Mouse (Mus musculus) brain, embryonic 14.5 days (tissue): ENCODE measurements at regions not wholly inside any gene's neighbourhood (a gene's known extent, or its start where the extent isn't known, plus 50 kb on each side); places are given as distances from the start of the nearest gene placed in this dataset.

Source experiments
- CTCF ChIP-seq: fragments of 200-500 bp; IDR thresholded peaks from 2 replicates; pipeline ENCODE4 v1.5.1; 2012; ENCODE audit warnings: inconsistent platforms, mild to moderate bottlenecking, moderate library complexity, borderline replicate concordance; ENCODE audit not compliant: insufficient read depth, insufficient read length; ENCODE audit errors: extremely low read depth
- POLR2A ChIP-seq: fragments of 200-500 bp; IDR thresholded peaks from 2 replicates; pipeline ENCODE4 v1.6.1; 2012; ENCODE audit warnings: mild to moderate bottlenecking, inconsistent platforms, borderline replicate concordance; ENCODE audit not compliant: poor library complexity, insufficient read depth, insufficient read length, severe bottlenecking; ENCODE audit errors: extremely low read depth

DNA sequence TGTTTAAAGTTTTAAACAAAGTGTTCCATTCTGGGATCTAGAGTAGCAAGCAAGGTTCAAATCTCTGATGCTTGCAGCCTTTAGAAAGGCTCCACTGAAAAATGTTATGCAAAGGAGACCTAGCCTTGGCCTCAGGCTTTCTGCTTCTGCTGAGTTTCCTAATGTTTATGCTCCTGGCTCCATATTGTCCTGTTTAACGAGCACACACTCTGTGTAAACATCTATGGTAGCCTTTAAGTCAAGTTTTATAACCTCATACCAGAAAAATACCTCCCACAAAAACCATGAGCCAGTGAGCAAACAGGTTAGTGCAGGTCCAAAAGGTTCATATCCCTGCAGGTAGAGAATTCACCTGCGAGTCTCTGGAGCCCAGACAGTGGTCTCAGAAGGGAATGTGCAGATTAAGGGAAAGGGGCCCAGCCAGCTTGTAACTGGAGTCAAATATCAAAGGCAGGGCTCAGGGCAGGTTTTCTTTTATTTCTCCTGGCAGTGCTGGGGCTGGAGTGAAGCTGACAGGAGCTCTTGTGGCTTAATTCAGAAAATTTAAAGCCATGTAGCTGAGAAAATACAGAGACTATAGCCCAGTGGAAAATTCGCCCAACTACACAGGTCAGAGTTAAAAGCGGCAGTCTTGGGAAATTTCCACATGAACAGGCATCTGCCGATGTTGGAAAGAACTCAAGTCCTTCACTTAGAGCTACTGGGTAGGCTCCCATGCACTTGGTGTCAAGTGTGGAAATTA lies 220.3 kb downstream of the Ikzf2 start:
- TF ChIP-seq CTCF: no peak
- no peak for TF ChIP-seq POLR2A
